Mouse (Mus musculus): ENCODE measurements around the gene Psmb2. TPM values are rescaled to one million over a fixed set of nuclear protein-coding genes. Genes with fewer than 3 reads are reported as not detected.

Gene Psmb2
- polyA plus RNA-seq, 1 experiment from 2014 or later = 566 TPM

- DNase-seq (ENCODE audit: low spot score) = no peak
Measured at GRCm38 (mm10) chr4:126752024-126752607, 74.7 kb downstream of the Psmb2 start.

- no peak for DNase-seq (ENCODE audit: low spot score)
Measured at GRCm38 (mm10) chr4:126752608-126753141, 75.2 kb downstream of the Psmb2 start.

- peak; percentile 96 for DNase-seq (ENCODE audit: low spot score)
Measured at GRCm38 (mm10) chr4:126753268-126754230, 76.1 kb downstream of the Psmb2 start, which contains the start of the genes Ncdn and AU040320. Gene Ncdn, minus strand, starts transcription at chr4:126753438. Gene AU040320, plus strand, starts transcription at chr4:126753544.

GRCm38 (mm10) chr4:126754231-126754611 is 76.8 kb downstream of the Psmb2 start:
- DNase-seq (ENCODE audit: low spot score) = no peak

GRCm38 (mm10) chr4:126754736-126755374 is 77.4 kb downstream of the Psmb2 start:
- DNase-seq (ENCODE audit: low spot score) = no peak

- DNase-seq (ENCODE audit: low spot score) = no peak
Measured at GRCm38 (mm10) chr4:126756766-126757165, 79.3 kb downstream of the Psmb2 start.

- DNase-seq (ENCODE audit: low spot score) = no peak
Measured at GRCm38 (mm10) chr4:126758299-126758698, 80.9 kb downstream of the Psmb2 start.

Other genes starting within 250 kb of the Psmb2 start
- 11.1 and 13.6 TPM in 2 replicates for gene Ago3, start 248.1 kb upstream of the Psmb2 start, polyA plus RNA-seq (2015; fragmentation: Nextera tagmentation; extraction: Ambion mirVana)
- 5.2 and 6.1 TPM in 2 replicates for gene Ago1, start 209.0 kb upstream of the Psmb2 start, polyA plus RNA-seq (2015; fragmentation: Nextera tagmentation; extraction: Ambion mirVana)
- gene Ago4, start 144.2 kb upstream of the Psmb2 start, polyA plus RNA-seq (2015; fragmentation: Nextera tagmentation; extraction: Ambion mirVana) = 0.47 and 0.60 TPM in 2 replicates
- 43.9 and 63.1 TPM in 2 replicates for gene Clspn, start 120.7 kb upstream of the Psmb2 start, polyA plus RNA-seq (2015; fragmentation: Nextera tagmentation; extraction: Ambion mirVana)
- 1.1 and 1.7 TPM in 2 replicates for gene 5730409E04Rik, start 67.8 kb upstream of the Psmb2 start, polyA plus RNA-seq (2015; fragmentation: Nextera tagmentation; extraction: Ambion mirVana)
- gene Tfap2e, start 58.6 kb downstream of the Psmb2 start, polyA plus RNA-seq (2015; fragmentation: Nextera tagmentation; extraction: Ambion mirVana) = not detected in 2 replicates
- gene Ncdn, start 75.8 kb downstream of the Psmb2 start, polyA plus RNA-seq (2015; fragmentation: Nextera tagmentation; extraction: Ambion mirVana) = 18.4 and 20.6 TPM in 2 replicates
- gene AU040320, start 75.9 kb downstream of the Psmb2 start, polyA plus RNA-seq (2015; fragmentation: Nextera tagmentation; extraction: Ambion mirVana) = 15.4 and 15.6 TPM in 2 replicates

Measured in thymus, postnatal 0 days (tissue).